Mouse (Mus musculus) C2C12 (cell line): ENCODE measurements at regions not wholly inside any gene's neighbourhood (a gene's known extent, or its start where the extent isn't known, plus 50 kb on each side); places are given as distances from the start of the nearest gene placed in this dataset.

Experiments used
- H3K27me3 ChIP-seq: one replicate; pipeline ENCODE4 v1.6.1; 2011; ENCODE audit not compliant: control insufficient read depth, insufficient read depth, insufficient read length
- H3K36me3 ChIP-seq: one replicate; pipeline ENCODE4 v1.6.1; 2011; ENCODE audit not compliant: control insufficient read depth, insufficient read depth
- H3K4me3 ChIP-seq: one replicate; pipeline ENCODE4 v1.5.1; 2011; ENCODE audit warnings: mild to moderate bottlenecking, control low read depth; ENCODE audit not compliant: poor library complexity, insufficient read depth, severe bottlenecking
- H3K79me2 ChIP-seq: one replicate; pipeline ENCODE4 v1.6.1; 2011; ENCODE audit not compliant: control insufficient read depth, insufficient read depth
- H3K79me3 ChIP-seq: one replicate; pipeline ENCODE4 v1.6.1; 2011; ENCODE audit warnings: low read depth, control low read depth
- H3ac ChIP-seq: one replicate; pipeline ENCODE3; 2011; ENCODE audit warnings: low read depth; ENCODE audit not compliant: control insufficient read depth, insufficient read length
- CEBPB ChIP-seq: IDR thresholded peaks from one replicate; pipeline ENCODE4 v1.6.1; 2011; ENCODE audit warnings: low read depth, mild to moderate bottlenecking, control low read depth, moderate library complexity
- CTCF ChIP-seq: IDR thresholded peaks from one replicate; pipeline ENCODE4 v1.5.1; 2011; ENCODE audit not compliant: control insufficient read depth, insufficient read depth, insufficient read length
- FOSL1 ChIP-seq: IDR thresholded peaks from one replicate; pipeline ENCODE4 v1.8.0; 2011; ENCODE audit warnings: mild to moderate bottlenecking, low read length; ENCODE audit not compliant: poor library complexity, insufficient read depth, severe bottlenecking
- MAX ChIP-seq: IDR thresholded peaks from one replicate; pipeline ENCODE4 v1.6.1; 2011; ENCODE audit warnings: mild to moderate bottlenecking, control low read depth
- MYOD1 ChIP-seq: IDR thresholded peaks from one replicate; pipeline ENCODE4 v1.6.1; 2011; ENCODE audit warnings: low read depth; ENCODE audit not compliant: control insufficient read depth, insufficient read length
- MYOG ChIP-seq: IDR thresholded peaks from one replicate; pipeline ENCODE4 v1.6.1; 2011; ENCODE audit not compliant: control insufficient read depth, insufficient read length; ENCODE audit errors: extremely low read depth
- USF1 ChIP-seq: IDR thresholded peaks from one replicate; pipeline ENCODE4 v1.6.1; 2011; ENCODE audit warnings: low read depth, mild to moderate bottlenecking, control low read depth, moderate library complexity

GRCm38 (mm10) chr15:31721019-31721418 is 119.4 kb downstream of the Fam173b start:
- Histone ChIP-seq H3K4me3 (no peak overlapping the region), H3K79me3 (no peaks in the 10 kb centered on the region), H3K36me3 (no peaks in the 10 kb centered on the region), H3K27me3 (no peaks in the 10 kb centered on the region), H3ac (no peak overlapping the region), H3K79me2 (no peaks in the 10 kb centered on the region)
- TF ChIP-seq CTCF (no peak), MYOD1 (no peak), MYOG (no peak), CEBPB (no peak), FOSL1 (no peak), USF1 (no peak), MAX (no peak)

GRCm38 (mm10) chr15:31722429-31722828 is 120.8 kb downstream of the Fam173b start:
- no peaks in the 10 kb centered on the region for H3K36me3 ChIP-seq
- H3K27me3 ChIP-seq = no peaks in the 10 kb centered on the region
- no peak for TF ChIP-seq USF1
- TF ChIP-seq CTCF = no peak
- TF ChIP-seq MAX = no peak
- TF ChIP-seq MYOD1 = no peak
- TF ChIP-seq FOSL1 = no peak
- H3K4me3 ChIP-seq = no peak overlapping the region
- no peaks in the 10 kb centered on the region for H3K79me3 ChIP-seq
- no peak overlapping the region for H3ac ChIP-seq
- no peaks in the 10 kb centered on the region for H3K79me2 ChIP-seq

GRCm38 (mm10) chr15:31724252-31724651 is 122.6 kb downstream of the Fam173b start:
- peak; percentile 28 for TF ChIP-seq MAX
- TF ChIP-seq CTCF = no peak
- no peak for TF ChIP-seq CEBPB
- Histone ChIP-seq H3K36me3 (no peaks in the 10 kb centered on the region), H3ac (no peak overlapping the region), H3K79me2 (no peaks in the 10 kb centered on the region), H3K4me3 (no peak overlapping the region), H3K27me3 (peaks cover 7% of the 10 kb centered on the region), H3K79me3 (no peaks in the 10 kb centered on the region)

GRCm38 (mm10) chr15:31729133-31729532 is 127.5 kb downstream of the Fam173b start:
- Histone ChIP-seq H3K27me3 (peaks cover 11% of the 10 kb centered on the region), H3K36me3 (no peaks in the 10 kb centered on the region), H3K79me2 (no peaks in the 10 kb centered on the region), H3ac (no peak overlapping the region), H3K4me3 (no peak overlapping the region), H3K79me3 (no peaks in the 10 kb centered on the region)
- no peak for TF ChIP-seq CTCF
- no peak for TF ChIP-seq MYOG
- no peak for TF ChIP-seq FOSL1
- no peak for TF ChIP-seq CEBPB

GRCm38 (mm10) chr15:31741686-31742085 is 140.0 kb downstream of the Fam173b start:
- Histone ChIP-seq H3ac (no peak overlapping the region), H3K36me3 (no peaks in the 10 kb centered on the region), H3K27me3 (no peaks in the 10 kb centered on the region), H3K4me3 (no peak overlapping the region), H3K79me2 (no peaks in the 10 kb centered on the region), H3K79me3 (no peaks in the 10 kb centered on the region)
- TF ChIP-seq MYOD1 = no peak

- Histone ChIP-seq H3K27me3 (peaks cover 3% of the 10 kb centered on the region), H3K79me2 (no peaks in the 10 kb centered on the region), H3K4me3 (no peak overlapping the region), H3K36me3 (no peaks in the 10 kb centered on the region), H3K79me3 (no peaks in the 10 kb centered on the region), H3ac (no peak overlapping the region)
- TF ChIP-seq MYOG (no peak), USF1 (no peak), CEBPB (no peak), FOSL1 (no peak), MYOD1 (no peak), MAX (no peak), CTCF (no peak)
Observed at GRCm38 (mm10) chr15:31744570-31744969, 142.9 kb downstream of the Fam173b start.

GRCm38 (mm10) chr15:31752632-31753031 is 151.0 kb downstream of the Fam173b start:
- no peaks in the 10 kb centered on the region for H3K36me3 ChIP-seq
- H3K4me3 ChIP-seq = no peak overlapping the region
- H3K79me2 ChIP-seq = no peaks in the 10 kb centered on the region
- H3K27me3 ChIP-seq = peaks cover 16% of the 10 kb centered on the region
- TF ChIP-seq MYOG (no peak), USF1 (no peak), FOSL1 (no peak), CTCF (no peak), MAX (no peak), CEBPB (no peak), MYOD1 (no peak)
- no peak overlapping the region for H3ac ChIP-seq
- H3K79me3 ChIP-seq = no peaks in the 10 kb centered on the region
